ENCODE assay signal across 18 mouse cellular contexts in genomic region chr5:36570098-36570497, GRCm38 (mm10).
"Had no signal": no experiment of that assay in that cellular context is flagged by ENCODE, and none has a peak within 500 bp of the region (broad histone marks: within the 10 kb centered on the region; RNA-seq: fewer than 3 reads in every experiment).

No protein-coding gene starts in this region.

- H3K27me3 ChIP-seq: midbrain, embryonic 12.5 days; neural tube, embryonic 13.5 days; neural tube, embryonic 15.5 days had no signal

- H3K4me1 ChIP-seq: midbrain, embryonic 12.5 days had no signal

- DNase-seq: lung, adult 18-20 months; lung, embryonic 14.5 days; lung, postnatal 10 days; lung, postnatal 4 days; midbrain, embryonic 14.5 days; retina, postnatal 1 day; right cerebral cortex, adult 18-20 months; right cerebral cortex, postnatal 25 days; right cerebral cortex, postnatal 4 days; spleen, adult 18-20 months; thymus, adult 18-20 months; thymus, postnatal 36 days had no signal

- H3K27ac ChIP-seq: midbrain, embryonic 10.5 days; midbrain, embryonic 12.5 days; neural tube, embryonic 13.5 days; neural tube, embryonic 15.5 days had no signal

- H3K9me3 ChIP-seq: midbrain, embryonic 10.5 days; midbrain, embryonic 12.5 days; neural tube, embryonic 13.5 days; neural tube, embryonic 15.5 days had no signal

- H3K4me2 ChIP-seq: lung, embryonic 14.5 days; midbrain, embryonic 12.5 days; neural tube, embryonic 13.5 days; neural tube, embryonic 15.5 days had no signal

- H3K4me3 ChIP-seq: midbrain, embryonic 10.5 days; midbrain, embryonic 12.5 days; myocyte; neural tube, embryonic 13.5 days; neural tube, embryonic 15.5 days had no signal

- ATAC-seq: midbrain, embryonic 16.5 days had no signal

- H3K9ac ChIP-seq: lung, embryonic 14.5 days; midbrain, embryonic 12.5 days; neural tube, embryonic 13.5 days; neural tube, embryonic 15.5 days had no signal
